Mouse (Mus musculus) thymus, postnatal 36 days (tissue): ENCODE data around the gene Il10rb.
"Not testable (repeated sequence)": the region's sequence is repeated elsewhere in the genome, so short reads cannot be mapped to it uniquely, and the experiment has no call there.

Source experiments
- DNase-seq, 2 experiments: peaks; one replicate each; pipeline ENCODE4 v3.0.0; 2022; ENCODE audit warnings: mixed read lengths in 2 of 2

Gene Il10rb

DNA sequence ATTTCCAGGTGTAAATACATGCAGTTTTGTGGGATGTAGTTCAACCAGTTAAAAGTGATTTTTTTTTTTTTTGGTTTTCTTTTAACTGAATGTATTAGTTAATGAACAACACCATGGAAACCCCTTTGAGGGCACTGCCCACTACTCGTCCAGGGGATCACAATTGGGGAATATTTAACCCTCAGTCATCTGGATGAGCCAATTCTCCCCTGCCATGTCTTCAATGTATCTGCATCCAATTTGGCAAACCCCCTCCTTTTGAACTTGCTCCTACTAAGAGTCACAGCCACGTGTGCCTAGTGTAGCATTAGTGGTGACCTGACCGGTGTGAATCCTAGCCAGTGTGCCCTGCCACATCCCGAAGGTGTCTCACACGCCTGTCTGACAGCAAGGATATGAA, 12.6 kb downstream of the Il10rb start:
- no peak for DNase-seq

DNA sequence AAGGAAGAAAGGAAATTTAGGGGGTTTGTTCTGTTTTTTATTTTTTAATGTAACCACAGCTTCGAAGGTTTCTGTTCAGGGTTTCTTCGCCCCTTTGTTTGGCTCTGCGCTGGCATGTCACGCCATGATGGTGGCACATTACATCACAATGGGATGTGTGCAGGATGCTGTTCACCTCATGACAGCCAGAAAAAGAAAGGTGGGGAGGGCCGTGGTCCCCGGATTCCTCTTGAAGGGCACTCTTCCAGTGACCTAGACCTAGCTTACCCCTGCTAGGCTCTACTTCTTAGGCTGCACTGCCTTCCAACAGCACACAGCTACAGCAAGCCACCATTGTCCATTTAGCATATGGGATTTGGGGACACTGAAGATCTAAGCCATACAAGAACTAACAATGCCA, 19.9 kb downstream of the Il10rb start:
- DNase-seq, result no peak

DNA sequence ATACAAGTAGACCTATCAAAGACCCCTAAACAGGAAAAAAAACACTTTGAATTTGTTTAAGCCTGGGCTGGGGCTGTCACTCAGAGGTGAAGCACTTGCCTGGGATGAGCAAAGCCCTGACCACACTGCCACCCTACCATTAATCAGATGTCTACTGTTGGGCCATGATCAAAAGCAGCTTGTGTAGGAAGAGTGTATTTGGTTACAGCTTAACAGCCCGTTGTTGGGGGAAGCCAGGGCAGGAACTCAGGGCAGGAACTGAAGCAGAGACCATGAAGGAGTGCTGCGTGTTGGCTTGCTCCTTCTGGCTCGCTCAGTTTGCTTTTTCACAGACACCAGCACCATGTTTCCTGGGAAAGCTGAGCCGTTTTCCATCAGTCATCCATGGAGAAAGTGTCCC, 20.6 kb downstream of the Il10rb start:
- DNase-seq, result no peak

DNA sequence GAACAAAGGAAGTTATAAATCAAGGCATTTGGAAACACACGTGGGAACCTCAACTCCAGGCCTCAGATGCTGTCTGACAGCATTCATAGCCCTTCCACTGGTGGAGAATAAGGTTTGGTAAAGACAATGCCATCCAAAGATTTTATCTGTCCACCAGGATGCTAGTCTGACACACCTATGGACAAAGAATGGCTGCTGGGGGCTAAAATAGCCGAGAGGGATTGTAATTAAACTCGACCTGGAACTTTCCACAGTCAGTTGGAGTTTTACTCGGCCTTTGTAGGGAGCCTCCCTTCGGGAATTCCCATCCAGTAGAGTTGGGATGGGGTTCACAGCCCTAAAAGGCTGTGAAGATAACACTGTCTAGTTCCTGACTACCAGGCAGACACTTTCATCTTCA, 21.5 kb downstream of the Il10rb start:
- DNase-seq, result no peak

DNA sequence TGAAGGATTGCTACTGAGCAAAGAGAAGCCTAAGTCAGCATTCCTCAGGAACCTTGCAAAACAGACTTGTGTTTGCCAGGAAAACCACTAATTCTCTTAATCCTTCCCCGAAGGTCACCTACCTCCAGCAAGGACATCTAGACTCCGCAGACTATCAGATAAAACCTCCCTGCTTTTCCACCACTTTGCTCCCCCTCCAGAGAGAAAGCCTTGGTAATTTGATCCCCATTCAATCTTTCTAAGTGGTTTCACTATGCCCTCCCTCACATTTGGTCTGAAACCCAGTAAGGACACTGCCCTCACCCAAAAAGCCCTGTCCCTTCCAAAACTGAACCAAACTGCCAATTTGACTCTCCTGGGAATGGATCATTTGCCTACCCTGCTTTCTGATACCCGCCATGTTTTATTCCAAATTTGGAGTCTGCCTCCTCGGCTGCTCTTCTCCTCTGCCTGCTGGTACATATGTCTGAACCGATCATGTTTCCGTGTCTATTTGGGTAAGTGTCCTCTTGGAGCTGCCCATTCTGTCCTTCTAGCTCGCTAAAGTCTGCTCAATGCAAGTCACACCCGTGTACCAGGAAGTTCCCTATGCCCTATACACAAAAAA, 22.4 kb downstream of the Il10rb start:
- no peak for DNase-seq

DNA sequence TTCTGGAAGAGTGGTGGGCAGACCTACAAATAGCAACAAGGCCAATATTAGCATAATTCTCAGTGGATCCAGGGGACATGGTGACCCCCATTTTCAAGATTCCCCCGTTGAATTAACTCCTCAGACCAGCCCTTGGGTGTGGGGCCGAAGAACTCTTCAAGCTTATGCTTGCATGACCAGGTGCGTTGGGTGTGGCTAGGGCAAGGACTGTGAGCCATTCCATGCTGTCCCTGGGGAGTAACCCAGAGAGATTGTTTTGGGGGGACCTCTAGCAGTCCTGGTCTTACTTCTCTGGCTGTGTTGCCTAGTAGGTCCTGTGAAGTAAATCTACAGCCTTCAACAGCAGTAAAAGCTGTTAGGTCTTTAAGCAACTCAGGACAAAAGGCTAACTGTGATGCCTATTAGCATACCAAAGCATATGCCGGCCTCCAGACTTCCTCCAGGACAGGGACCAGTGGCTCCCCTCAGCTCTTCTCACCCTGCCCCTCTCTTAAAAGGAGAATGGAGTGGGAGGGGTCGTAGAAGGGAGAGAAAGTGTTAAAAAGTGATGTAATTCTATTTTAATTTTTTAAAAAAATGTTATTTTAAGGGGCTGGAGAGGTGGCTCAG, 26.9 kb downstream of the Il10rb start:
- DNase-seq, result no peak

DNA sequence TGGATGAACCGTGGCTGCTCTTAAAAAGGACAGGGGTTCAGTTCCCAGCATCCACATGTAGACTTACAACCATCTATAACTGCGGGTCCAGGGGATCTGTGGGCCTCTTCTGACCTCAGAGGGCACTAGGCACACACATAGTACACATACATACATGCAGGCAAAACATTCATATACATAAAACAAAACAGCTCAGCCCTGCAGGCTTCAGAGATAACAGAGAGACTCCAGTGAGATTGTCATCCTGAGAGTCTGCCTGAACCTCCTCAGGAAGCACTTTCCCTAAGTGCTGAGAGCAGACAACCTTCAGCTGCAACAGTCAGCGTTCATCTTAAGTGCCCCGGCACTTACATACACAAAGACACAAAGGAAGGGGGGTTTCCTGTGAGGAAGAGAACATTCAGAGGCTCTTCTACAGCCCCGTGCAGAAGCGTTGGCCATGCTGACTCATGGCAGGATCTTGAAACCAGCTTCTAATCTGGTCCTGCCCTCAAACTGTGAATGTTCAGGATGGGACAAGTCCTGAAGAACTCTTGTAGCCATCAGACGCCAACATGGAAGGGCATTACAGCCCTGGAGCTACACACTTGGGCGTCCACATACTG, 27.5 kb downstream of the Il10rb start:
- peak; percentile 50 to 64 for DNase-seq

DNA sequence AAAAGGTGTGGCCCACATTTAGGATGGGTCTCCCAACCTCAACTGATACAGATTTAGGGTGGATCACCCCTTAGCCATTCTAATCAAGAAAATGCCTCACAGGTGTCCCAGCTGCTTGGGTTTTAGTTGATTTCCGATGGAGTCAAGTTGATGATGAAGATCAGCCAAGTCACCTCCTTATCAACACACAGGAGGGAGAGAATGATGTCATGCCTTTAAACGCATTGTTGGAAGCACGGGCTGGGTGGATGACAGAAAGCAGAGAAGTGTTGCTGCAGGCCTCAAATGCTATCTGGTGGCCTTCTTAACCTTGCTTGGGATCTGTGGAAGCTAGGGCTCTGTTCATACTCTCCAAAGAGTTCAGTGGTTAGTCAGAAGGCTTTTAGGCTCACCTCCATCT, 28.2 kb downstream of the Il10rb start:
- DNase-seq, result no peak

DNA sequence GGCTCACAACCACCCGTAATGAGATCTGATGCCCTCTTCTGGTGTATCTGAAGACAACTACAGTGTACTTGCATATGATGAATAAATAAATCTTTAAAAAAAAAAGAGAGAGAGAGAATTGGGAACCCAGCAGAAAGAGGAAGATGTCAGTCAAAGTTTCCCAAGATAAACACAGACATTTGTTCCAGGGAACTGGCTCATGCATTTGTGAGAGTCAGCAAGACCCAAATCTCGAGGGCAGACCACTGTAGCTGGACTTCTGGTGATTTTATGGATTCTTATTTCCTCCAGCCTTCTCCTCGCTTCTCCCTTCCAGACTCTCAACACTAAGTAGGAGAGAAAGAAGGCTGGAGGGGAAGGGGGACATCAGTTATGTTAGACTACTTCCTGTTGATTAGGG, 32.1 kb downstream of the Il10rb start:
- DNase-seq, result no peak

DNA sequence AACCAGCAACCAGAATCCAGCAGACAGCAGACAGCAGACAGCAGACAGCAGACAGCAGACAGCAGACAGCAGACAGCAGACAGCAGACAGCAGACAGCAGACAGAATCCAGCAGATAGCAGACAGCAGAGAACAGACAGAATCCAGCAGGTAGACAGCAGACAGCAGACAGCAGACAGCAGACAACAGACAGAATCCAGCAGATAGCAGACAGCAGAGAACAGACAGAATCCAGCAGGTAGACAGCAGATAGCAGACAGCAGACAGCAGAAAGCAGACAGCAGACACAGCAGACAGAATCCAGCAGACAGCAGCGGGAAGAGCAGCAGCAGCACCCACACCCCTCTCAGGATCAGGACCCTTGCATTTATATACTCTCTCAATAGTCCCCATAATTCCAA, 32.6 kb downstream of the Il10rb start:
- DNase-seq, result not testable (repeated sequence)

DNA sequence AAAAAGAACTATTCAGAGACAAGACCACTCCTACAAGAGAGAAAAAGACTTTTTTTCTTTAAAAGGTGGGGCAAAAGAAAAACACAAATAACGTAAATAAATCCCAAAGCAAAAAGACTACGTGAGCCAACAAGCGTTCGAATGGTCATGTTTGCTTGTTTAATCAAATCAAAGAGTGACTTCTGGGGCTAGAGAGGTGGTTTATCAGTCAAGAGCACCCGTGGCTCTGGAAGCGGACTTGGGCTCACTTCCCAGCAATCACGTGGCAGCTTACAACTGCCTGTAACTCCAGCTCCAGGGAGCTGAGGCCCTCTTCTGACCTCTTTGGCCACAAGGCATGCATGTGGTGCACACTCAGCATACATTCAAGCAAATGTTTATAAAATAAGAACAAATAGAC, 35.4 kb downstream of the Il10rb start:
- DNase-seq, result no peak

DNA sequence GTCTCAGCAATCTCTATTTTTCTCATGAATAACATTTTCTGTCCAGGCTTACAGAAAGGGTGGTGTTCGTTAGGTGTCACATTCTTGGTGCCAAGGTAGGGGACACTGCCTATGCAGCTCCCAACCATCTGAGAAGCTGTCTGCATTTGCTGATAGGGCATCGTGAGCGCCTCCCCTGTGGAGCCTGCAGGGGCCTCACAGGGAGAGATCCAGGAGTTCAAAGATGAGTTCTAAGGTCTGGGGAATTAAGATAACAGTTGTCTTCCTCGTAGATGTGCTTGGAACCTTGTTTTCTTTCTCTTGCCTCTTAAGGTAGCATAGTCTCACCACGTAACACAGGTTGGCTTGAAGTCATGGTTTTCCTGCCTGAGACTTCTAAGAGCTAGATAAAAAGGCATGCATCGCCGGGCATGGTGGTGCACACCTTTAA, 35.9 kb downstream of the Il10rb start:
- DNase-seq, result peak; percentile 45 to 46

DNA sequence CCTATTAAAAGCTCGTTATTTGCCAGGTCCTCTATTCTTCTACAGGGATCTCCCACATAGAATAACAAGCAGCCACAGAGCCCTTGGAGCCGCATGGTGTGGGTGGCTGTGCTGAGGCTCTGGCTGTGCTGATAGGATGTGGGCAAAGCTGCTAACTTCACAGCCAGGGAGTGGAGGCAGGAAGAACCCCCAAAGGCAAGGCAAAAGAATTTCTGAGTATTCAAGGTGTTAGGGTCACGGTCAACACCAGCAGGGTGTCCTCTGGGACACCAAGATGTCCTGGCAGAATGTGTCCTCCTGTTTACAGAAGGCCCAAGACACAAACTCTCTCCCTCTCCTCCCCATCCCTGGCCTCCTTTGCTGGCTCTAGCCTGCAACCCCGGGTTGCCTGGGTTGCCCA, 36.5 kb downstream of the Il10rb start:
- DNase-seq, result peak; percentile 66 to 80

DNA sequence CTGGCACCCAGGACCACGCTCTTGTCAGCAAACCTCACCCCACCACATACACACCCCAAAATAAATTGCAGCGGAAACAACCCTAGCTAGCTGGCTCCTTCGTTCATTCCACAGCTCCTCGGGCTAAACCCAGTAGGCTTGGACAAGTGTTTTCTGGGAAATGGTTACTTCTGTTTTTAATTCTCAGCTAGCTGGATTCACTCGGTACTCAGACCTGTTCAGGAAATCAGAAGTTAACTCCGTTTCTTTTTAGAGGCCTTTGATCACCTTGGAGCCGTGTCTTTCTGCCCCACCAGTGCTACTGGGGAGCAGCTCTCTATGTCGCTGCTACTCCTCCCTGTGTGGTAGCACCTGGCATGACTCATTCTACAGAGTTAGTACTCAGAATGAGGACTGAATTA, 37.2 kb downstream of the Il10rb start:
- DNase-seq, result peak; percentile 50 to 62

DNA sequence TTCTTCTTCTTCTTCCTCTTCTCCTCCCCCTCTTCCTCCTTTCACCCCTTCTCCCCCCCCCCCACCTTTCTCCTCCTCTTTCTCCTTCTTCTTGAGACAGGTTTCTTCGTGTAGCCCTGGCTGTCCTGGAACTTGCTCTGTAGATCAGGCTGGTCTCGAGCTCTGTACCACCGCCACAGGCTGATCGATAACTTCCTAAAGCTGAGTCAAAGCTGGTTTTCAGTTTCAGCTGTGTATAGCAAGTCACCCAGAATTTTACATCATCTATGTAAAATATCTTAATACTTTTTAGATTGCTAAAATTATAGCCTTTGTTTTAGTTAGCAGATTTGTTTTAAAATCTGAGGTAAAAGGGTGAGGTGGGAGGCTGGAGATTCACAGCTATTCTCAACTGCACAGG, 38.9 kb downstream of the Il10rb start:
- no peak for DNase-seq

DNA sequence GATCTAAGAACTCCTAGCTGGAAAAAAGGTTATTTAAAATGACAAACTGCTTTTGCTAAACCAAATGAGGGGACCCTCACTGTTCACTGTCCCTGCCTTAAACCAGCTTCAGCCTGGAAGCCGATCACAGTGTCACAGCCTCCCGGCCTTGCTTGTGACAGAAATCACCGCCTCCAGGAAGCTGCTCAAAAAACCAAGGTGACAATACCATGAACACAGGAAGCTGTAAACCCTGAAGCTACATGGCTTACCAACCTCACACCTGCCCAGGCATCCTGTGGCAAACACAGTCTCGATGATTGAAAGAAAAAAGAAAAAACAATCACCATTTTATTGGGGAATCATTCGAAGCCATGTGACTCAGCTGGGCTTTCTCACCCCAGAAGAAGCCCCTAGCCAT, 39.6 kb downstream of the Il10rb start:
- DNase-seq, result peak; percentile 58 to 77

DNA sequence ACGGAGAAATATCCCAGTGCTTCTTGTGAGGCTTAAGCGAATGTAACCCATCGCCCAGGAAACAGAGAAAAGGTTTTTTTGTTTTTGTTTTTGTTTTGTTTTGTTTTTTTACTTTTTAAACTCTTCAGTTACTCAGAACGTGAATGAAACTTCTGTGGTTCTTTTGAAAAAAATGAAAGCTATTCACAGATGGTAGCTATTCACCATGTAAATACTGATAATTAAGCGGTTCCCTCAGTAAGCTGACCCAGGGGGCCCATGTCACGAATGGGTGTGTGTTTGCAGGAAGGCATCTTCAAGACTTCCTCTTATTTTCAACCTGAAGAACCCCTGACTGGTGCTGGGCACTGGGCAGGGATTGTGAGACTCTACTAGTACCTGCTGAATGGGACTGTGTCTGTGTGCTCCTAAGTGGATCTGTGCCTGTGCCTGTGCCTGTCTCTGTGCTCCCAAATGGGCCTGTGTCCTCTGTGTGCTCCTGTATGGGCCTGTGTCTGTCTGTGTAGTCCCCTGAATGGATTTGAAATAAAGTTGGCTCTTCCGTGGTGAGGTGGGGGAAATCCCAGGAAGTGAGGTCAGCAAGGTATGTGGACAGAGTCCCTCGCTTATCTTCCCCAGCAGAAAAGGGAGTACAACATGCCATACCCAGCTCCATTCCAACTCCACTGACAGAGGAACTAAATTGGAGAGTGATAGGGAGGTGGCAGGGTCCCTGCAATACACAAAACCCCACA, 41.0 kb downstream of the Il10rb start:
- DNase-seq, result peak in 1 of 2 experiments; percentile 32

DNA sequence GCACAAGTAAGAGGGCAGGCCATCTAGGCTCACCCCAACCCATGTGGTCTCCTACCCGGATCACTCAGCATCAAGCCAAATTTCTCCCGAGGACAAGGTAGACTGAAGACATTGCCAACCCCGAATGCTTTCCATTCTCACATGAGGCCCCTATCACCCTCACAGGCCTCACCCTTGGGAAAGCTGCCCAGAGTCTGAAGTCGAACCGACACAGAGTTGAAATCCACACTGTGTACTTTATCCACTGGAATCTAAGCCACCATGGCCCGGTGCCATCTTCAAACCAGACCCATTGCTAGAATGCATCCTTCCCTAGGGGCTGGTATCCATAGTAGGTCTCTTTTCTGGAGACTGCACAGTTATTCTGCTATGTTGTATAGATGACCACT, 41.5 kb downstream of the Il10rb start:
- no peak for DNase-seq

DNA sequence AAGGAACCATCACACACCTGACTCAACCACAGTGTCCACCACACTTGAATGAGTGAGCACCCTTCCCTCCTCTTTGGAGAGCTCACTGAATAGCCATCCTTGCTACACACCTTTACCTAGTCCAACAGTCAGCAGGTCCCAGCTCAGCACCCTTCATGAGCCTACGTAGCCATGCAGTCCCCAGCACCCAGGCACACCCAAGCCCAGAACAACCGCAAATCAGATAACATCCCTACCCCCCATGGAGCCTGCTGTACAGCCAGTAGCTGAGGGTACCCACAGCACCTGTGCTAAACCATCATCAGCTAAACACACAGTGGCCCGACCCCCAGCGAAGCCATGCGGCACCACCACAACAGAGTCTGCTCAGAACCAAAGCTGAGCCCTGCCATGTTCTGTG, 42.1 kb downstream of the Il10rb start:
- peak; percentile 38 to 66 for DNase-seq

DNA sequence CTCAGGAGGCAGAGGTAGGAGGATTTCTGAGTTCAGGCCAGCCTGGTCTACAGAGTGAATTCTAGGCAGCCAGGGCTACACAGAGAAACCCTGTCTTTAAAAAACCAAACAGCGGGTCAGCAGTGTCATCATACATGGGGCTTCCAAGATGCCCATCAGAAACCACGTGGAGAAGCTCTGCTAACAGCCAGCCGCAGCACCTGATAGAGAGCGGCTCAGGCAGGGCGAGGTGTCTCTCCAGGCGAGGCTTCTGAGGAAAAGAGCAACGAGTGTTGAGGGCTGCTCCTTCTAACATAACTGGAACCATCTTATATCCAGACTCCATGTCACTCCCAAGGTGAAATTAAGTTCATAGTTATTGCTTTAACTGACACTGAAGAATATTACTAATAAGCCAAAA, 42.9 kb downstream of the Il10rb start:
- no peak for DNase-seq

DNA sequence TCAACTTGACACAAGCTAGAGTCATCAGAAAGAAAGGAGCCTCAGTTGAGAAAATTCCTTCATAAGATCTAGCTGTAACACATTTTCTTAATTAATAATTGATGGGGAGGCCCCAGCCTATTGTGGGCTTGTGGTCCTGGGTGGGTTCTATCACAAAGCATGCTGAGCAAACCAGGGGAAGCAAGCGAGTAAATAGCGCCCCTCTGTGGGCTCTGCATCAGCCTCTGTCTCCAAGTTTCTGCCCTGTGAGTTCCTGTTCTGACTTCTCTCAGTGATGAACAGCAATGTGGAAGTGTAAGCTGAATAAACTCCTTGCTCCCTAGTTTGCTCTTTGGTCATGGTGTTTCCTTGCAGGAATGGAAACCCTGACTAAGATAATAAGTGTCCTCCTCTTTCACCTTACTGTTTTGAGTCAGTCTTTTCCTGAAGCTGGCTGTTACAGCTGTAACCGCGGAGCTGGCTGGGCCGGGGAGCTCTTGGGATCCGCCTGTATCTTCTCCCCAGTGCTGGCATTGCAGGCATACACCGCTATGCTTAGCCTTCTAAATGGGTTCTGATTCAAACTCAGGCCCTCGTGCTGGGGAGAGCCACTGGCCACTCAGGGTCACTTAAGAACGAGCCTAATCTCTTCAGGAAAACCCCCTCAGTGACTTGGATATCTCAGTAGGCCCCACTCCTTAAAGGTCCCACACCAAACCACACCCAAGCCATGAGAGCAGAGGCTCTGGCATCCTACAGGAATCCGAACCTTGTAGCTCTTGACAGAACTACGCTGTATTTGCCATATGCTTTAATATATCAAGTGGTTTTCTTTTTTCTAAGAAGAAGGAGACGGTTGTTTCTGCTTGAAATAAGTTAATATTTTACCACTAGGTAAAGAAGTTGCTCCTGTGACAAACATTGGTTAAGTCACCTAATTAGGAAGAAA, 44.4 kb downstream of the Il10rb start:
- DNase-seq, result peak; percentile 39 to 51

DNA sequence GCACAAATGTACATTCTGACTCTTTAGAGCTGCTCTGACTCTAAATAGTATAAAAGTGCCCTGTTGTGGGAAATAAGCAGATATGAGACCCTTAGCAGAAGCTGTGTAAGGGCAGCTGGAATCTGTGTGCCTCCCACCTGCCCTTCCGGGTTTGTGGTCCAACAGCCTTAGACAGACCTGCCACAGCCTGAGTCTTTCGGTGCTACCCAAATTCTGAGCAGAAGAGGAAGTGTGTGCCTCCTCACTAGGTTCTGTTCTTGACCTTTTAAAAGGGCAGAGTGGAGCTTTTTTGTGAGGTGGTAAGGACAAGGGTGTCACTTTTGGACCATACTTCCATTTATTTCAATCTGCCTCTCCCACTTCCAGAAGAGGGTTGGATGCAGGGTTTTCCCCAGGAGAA, 46.0 kb downstream of the Il10rb start:
- DNase-seq, result peak; percentile 47 to 63

DNA sequence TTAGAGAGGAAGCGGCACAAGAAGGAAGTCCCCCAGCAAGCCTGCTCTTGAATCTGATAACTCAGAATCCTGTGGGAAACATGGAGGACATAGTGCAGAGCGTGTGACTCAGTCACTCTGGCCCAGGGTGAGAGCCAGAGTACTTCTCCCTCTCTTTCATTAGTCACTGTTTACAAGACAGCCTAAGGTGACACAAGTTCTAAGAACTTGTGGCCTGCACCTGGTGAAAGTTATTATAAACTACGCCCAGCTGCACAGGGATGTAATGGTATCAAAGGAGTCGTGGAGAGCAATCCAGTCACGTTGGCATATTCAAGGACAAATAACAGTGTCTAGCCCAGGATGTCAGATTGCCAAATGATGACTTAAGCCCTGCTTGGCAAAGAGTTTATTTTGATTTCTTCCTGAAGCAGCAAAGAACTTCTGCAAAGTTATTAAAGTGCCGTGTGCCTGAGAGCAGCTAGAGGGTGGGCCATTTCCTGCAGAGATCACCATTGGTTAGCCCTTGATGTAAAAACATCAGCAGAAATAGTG, 46.5 kb downstream of the Il10rb start:
- DNase-seq, result no peak
